Mouse (Mus musculus): ENCODE measurements at regions not wholly inside any gene's neighbourhood (a gene's known extent, or its start where the extent isn't known, plus 50 kb on each side); places are given as distances from the start of the nearest gene placed in this dataset.
A peak's percentile ranks its signal among the peaks of the same experiment; 100 is the strongest.

DNA sequence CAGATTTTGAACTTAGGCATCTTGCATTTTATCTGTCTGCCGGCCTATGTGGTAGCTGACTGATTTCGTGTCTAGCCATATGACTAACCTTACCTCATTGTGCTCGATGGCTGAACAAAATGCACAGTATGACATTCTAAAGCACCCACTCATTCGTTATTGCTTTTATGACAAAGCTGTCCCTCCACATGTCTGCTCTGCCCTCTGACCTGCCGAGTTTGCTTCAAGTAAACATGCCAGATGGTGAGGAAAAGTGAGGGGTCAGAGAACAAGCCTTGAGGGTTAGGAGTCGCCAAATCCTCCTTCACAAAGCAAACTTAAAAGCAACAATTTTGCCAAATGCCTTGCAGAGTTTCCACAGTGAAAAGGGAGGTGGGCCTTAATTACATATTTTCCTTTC, 196.0 kb upstream of the Elavl2 start:
- no peaks in the 10 kb centered on the region for H3K36me3 ChIP-seq (ENCODE audit: control insufficient read depth, insufficient read depth, low read length)
- no peak overlapping the region for H3K4me3 ChIP-seq (ENCODE audit: low read length)
- H3K9ac ChIP-seq (ENCODE audit: low read depth, low read length), result no peak overlapping the region
- H3K27ac ChIP-seq (ENCODE audit: low read length), result no peak overlapping the region
- H3K4me2 ChIP-seq (ENCODE audit: low read depth, low read length), result no peak overlapping the region
- no peaks in the 10 kb centered on the region for H3K27me3 ChIP-seq (replicated peaks; ENCODE audit: control insufficient read depth, insufficient read depth, low read length)
- no peaks in the 10 kb centered on the region for H3K9me3 ChIP-seq (ENCODE audit: control insufficient read depth, low read length)
- H3K4me1 ChIP-seq (ENCODE audit: control insufficient read depth, insufficient read depth, low read length), result no peaks in the 10 kb centered on the region
- no peak for ATAC-seq
- WGBS, result 46% methylated on average over 6 of the region's 6 CpGs

DNA sequence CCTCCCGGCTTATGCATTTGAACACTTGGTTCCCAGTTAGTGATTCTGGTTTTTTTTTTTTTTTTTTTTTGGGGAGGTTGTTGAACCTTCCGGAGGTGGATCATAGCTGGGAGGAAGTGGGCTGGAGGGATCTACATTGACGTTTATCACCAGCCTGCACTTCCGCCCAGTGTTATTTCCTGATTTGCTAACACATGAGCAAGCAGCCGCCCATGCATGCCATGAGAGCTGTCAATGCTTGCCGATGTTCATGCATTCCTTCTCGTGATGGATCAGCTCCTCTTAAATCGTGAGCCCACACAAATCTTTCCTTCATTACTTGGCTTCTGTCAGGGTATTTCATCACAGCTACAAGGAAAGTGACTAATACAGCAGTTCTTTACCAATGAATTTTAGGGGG, 195.2 kb upstream of the Elavl2 start:
- Histone ChIP-seq H3K27me3 (replicated peaks; ENCODE audit: control insufficient read depth, insufficient read depth, low read length) (no peaks in the 10 kb centered on the region), H3K36me3 (ENCODE audit: control insufficient read depth, insufficient read depth, low read length) (no peaks in the 10 kb centered on the region), H3K4me3 (ENCODE audit: low read length) (no peak overlapping the region), H3K9ac (ENCODE audit: low read depth, low read length) (no peak overlapping the region), H3K4me2 (ENCODE audit: low read depth, low read length) (no peak overlapping the region), H3K9me3 (ENCODE audit: control insufficient read depth, low read length) (no peaks in the 10 kb centered on the region), H3K4me1 (ENCODE audit: control insufficient read depth, insufficient read depth, low read length) (no peaks in the 10 kb centered on the region), H3K27ac (ENCODE audit: low read length) (no peak overlapping the region)
- WGBS, result 63% methylated on average over 8 of the region's 8 CpGs
- no peak for ATAC-seq

DNA sequence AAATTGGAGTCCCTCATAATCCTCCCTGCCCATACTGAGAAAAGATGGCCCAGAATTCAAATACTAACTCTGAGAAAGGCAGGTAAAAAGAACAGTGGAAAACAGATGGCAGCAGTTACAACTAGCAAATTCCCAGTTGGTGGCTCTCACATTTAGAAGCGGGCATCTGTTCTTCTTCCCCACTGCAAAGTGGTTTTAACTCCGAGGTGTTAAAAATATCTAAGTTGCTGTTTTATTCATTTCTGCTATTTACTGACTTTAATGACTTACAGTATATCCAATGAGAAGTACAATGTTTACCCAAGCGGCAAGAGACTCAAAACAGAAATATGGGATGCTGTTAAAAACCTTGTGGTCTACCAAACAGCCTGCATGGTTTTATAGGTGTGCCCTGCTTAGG, 189.2 kb upstream of the Elavl2 start:
- ATAC-seq, result no peak

DNA sequence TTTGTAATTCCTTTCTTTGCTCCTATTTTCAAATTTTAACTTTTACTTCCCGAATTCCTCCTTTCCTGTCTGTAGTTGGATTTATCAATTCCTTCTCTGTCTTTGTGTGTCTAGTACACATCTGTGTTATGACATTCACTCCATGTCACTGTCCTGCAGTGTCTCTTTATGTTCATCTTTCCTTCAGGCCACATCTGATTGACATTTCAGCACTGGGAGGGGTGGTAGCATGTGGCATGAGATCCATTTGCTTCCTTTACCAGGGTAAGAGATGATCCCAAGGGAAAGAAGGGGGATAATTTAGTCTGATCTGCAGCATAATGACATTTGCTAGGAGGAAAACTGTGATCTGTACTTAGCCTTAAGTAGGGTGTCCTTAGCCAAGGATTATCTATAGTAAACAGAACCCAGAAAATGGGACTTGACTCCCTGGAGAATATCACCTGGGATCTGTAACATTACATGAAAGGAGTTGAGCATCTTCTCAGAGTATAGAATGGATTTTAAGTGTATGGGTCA, 187.0 kb upstream of the Elavl2 start:
- Histone ChIP-seq H3K4me2 (ENCODE audit: low read depth, low read length) (no peak overlapping the region), H3K4me3 (ENCODE audit: low read length) (no peak overlapping the region), H3K36me3 (ENCODE audit: control insufficient read depth, insufficient read depth, low read length) (no peaks in the 10 kb centered on the region), H3K9me3 (ENCODE audit: control insufficient read depth, low read length) (no peaks in the 10 kb centered on the region), H3K4me1 (ENCODE audit: control insufficient read depth, insufficient read depth, low read length) (no peaks in the 10 kb centered on the region), H3K27ac (ENCODE audit: low read length) (no peak overlapping the region), H3K9ac (ENCODE audit: low read depth, low read length) (no peak overlapping the region), H3K27me3 (replicated peaks; ENCODE audit: control insufficient read depth, insufficient read depth, low read length) (no peaks in the 10 kb centered on the region)
- ATAC-seq, result no peak
- WGBS, result 87% methylated on average over 1 of the region's 1 CpGs

More for the DNA sequence above, 189.2 kb upstream of the Elavl2 start:
- Histone ChIP-seq H3K27ac (ENCODE audit: low read length) (no peak overlapping the region), H3K36me3 (ENCODE audit: control insufficient read depth, insufficient read depth, low read length) (no peaks in the 10 kb centered on the region), H3K9me3 (ENCODE audit: control insufficient read depth, low read length) (no peaks in the 10 kb centered on the region), H3K4me1 (ENCODE audit: control insufficient read depth, insufficient read depth, low read length) (no peaks in the 10 kb centered on the region), H3K27me3 (replicated peaks; ENCODE audit: control insufficient read depth, insufficient read depth, low read length) (no peaks in the 10 kb centered on the region), H3K4me2 (ENCODE audit: low read depth, low read length) (no peak overlapping the region), H3K9ac (ENCODE audit: low read depth, low read length) (no peak overlapping the region), H3K4me3 (ENCODE audit: low read length) (no peak overlapping the region)
- 88% methylated on average over 3 of the region's 3 CpGs for WGBS

DNA sequence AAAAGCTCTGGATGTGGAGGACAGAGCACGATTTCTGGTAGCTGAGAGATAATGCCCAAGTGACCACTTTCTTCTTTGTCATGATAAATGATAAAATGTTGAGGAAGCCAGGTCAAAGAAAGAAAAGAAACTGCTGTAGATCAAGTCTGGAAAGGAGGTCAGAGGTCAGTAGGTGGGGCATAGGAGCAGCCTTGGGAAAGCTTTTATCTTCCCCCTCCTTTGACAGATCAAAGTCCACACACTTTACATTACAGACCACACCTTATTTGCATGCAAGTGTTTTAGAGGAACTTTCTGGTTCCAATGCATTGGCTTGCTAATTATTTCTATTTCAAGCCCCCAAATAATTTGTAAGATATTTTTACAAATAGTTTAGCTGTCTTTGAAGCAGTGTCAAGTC, 182.4 kb upstream of the Elavl2 start:
- Histone ChIP-seq H3K27ac (ENCODE audit: low read length) (no peak overlapping the region), H3K4me2 (ENCODE audit: low read depth, low read length) (no peak overlapping the region), H3K9me3 (ENCODE audit: control insufficient read depth, low read length) (no peaks in the 10 kb centered on the region), H3K4me1 (ENCODE audit: control insufficient read depth, insufficient read depth, low read length) (no peaks in the 10 kb centered on the region), H3K27me3 (replicated peaks; ENCODE audit: control insufficient read depth, insufficient read depth, low read length) (no peaks in the 10 kb centered on the region), H3K9ac (ENCODE audit: low read depth, low read length) (no peak overlapping the region), H3K4me3 (ENCODE audit: low read length) (no peak overlapping the region), H3K36me3 (ENCODE audit: control insufficient read depth, insufficient read depth, low read length) (no peaks in the 10 kb centered on the region)
- WGBS, result 68% methylated on average over 1 of the region's 1 CpGs
- ATAC-seq, result peak; percentile 76

DNA sequence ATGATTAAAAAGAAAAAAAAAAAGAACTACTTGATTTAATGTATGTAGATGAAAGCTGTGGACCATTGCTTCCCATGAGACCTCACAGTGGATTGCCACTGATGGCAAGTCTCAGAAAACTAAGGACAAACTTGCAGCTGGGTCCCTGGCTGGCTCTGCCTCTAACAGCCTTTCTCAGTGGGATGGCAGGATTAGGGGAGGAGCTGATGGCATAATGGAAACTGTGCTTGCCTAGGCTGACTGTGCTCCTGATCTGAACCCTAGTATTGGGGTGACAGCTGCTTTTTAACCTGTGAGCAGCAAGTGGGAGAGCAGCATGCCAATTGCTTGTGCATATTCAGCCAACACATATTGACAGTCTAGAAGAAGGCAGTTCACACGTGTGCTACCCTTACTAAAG, 156.9 kb upstream of the Elavl2 start:
- H3K4me1 ChIP-seq (ENCODE audit: control insufficient read depth, insufficient read depth, low read length), result no peaks in the 10 kb centered on the region

DNA sequence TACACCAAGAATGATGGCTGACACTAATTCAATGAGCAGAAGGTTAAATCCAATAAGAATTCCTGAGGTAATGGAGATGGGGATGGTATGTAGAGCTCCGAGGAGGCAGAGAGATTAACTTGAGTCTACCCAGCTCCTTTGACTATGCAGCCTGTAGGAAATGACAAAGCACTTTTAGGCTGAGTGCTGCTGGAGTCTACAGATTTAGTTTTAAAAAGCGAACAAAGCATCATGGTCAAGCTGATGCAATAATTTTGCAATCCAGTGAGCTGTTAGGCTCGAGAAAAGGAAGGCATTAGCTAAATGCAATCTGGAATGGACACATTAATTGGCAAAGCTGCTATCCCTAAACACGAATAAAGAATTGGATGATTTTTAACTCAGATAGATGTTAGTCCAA, 156.4 kb upstream of the Elavl2 start:
- Histone ChIP-seq H3K27me3 (replicated peaks; ENCODE audit: control insufficient read depth, insufficient read depth, low read length) (no peaks in the 10 kb centered on the region), H3K4me3 (ENCODE audit: low read length) (no peak overlapping the region), H3K9me3 (ENCODE audit: control insufficient read depth, low read length) (no peaks in the 10 kb centered on the region), H3K36me3 (ENCODE audit: control insufficient read depth, insufficient read depth, low read length) (no peaks in the 10 kb centered on the region), H3K4me2 (ENCODE audit: low read depth, low read length) (no peak overlapping the region), H3K9ac (ENCODE audit: low read depth, low read length) (no peak overlapping the region), H3K27ac (ENCODE audit: low read length) (no peak overlapping the region), H3K4me1 (ENCODE audit: control insufficient read depth, insufficient read depth, low read length) (no peaks in the 10 kb centered on the region)
- no peak for ATAC-seq
- 52% methylated on average over 4 of the region's 4 CpGs for WGBS

More for the DNA sequence above, 156.9 kb upstream of the Elavl2 start:
- Histone ChIP-seq H3K4me3 (ENCODE audit: low read length) (no peak overlapping the region), H3K36me3 (ENCODE audit: control insufficient read depth, insufficient read depth, low read length) (no peaks in the 10 kb centered on the region), H3K4me2 (ENCODE audit: low read depth, low read length) (no peak overlapping the region), H3K27me3 (replicated peaks; ENCODE audit: control insufficient read depth, insufficient read depth, low read length) (no peaks in the 10 kb centered on the region), H3K9me3 (ENCODE audit: control insufficient read depth, low read length) (no peaks in the 10 kb centered on the region), H3K27ac (ENCODE audit: low read length) (no peak overlapping the region), H3K9ac (ENCODE audit: low read depth, low read length) (no peak overlapping the region)
- no peak for ATAC-seq
- WGBS, result 33% methylated on average over 1 of the region's 1 CpGs

DNA sequence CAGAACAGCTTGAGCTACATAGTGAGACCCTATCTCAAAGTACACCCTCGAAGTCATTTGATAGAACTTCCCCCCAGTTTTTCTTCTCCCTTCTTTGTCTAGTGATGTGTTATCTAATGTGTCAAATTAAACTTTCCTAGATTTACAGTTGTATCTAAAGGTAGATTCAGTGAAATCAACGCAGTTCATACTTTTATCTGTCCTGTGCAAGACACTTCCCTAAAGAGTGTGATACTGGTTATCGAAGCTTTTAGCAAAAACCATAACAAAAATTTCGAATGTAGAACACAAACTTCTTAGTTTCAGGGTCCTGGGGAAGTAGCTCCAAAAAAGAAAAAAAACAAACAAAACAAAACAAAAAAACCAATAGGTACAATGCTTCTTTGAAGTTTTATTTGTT, 123.8 kb upstream of the Elavl2 start:
- Histone ChIP-seq H3K36me3 (ENCODE audit: control insufficient read depth, insufficient read depth, low read length) (no peaks in the 10 kb centered on the region), H3K4me2 (ENCODE audit: low read depth, low read length) (no peak overlapping the region), H3K27me3 (replicated peaks; ENCODE audit: control insufficient read depth, insufficient read depth, low read length) (no peaks in the 10 kb centered on the region), H3K9me3 (ENCODE audit: control insufficient read depth, low read length) (no peaks in the 10 kb centered on the region), H3K4me3 (ENCODE audit: low read length) (no peak overlapping the region), H3K27ac (ENCODE audit: low read length) (no peak overlapping the region), H3K4me1 (ENCODE audit: control insufficient read depth, insufficient read depth, low read length) (no peaks in the 10 kb centered on the region), H3K9ac (ENCODE audit: low read depth, low read length) (no peak overlapping the region)
- ATAC-seq, result no peak
- 82% methylated on average over 4 of the region's 4 CpGs for WGBS

DNA sequence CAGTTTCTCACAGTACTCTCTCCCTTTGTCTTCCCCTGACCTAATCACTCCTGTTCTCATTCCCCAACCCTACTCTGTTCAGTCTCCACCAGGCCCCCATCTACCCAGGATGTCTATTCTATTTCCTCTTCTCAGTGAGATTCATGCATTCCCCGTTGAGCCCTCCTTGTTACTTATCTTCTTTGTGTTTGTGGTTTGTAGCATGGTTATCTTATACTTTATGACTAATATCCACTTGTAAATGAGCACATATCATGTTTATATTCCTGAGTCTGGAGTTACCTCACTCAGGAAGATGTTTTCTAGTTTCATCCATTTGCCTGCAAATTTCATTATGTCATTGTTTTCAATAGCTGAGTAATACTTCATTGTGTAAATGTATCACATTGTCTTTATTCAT, 111.0 kb upstream of the Elavl2 start:
- WGBS, result 84% methylated on average over 1 of the region's 1 CpGs
- ATAC-seq, result no peak
- H3K9me3 ChIP-seq (ENCODE audit: control insufficient read depth, low read length), result no peaks in the 10 kb centered on the region

DNA sequence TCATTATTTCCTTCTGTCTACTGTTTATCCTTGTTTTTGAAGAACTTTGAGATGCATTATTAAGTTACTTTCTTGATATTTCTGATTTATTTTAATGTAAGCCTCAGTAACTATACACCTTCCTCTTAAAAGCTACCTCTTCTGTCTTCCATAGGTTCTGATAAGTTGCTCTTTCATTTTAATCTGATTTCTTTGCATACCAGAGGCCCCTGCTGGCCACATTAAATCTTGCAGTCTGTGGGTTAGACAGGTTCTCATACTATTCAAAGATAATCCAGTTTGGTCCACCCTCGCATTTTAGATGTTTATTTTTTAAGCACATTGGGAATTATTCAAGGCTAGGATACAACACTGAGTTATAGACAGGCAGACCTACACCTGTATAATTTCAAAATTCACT, 109.4 kb upstream of the Elavl2 start:
- no peaks in the 10 kb centered on the region for H3K27me3 ChIP-seq (replicated peaks; ENCODE audit: control insufficient read depth, insufficient read depth, low read length)
- no peaks in the 10 kb centered on the region for H3K4me1 ChIP-seq (ENCODE audit: control insufficient read depth, insufficient read depth, low read length)
- no peaks in the 10 kb centered on the region for H3K36me3 ChIP-seq (ENCODE audit: control insufficient read depth, insufficient read depth, low read length)
- no peak overlapping the region for H3K9ac ChIP-seq (ENCODE audit: low read depth, low read length)
- no peak for ATAC-seq
- WGBS, result 67% methylated on average over 1 of the region's 1 CpGs
- no peaks in the 10 kb centered on the region for H3K9me3 ChIP-seq (ENCODE audit: control insufficient read depth, low read length)
- no peak overlapping the region for H3K4me2 ChIP-seq (ENCODE audit: low read depth, low read length)
- no peak overlapping the region for H3K4me3 ChIP-seq (ENCODE audit: low read length)
- no peak overlapping the region for H3K27ac ChIP-seq (ENCODE audit: low read length)

More for the DNA sequence above, 111.0 kb upstream of the Elavl2 start:
- Histone ChIP-seq H3K27me3 (replicated peaks; ENCODE audit: control insufficient read depth, insufficient read depth, low read length) (no peaks in the 10 kb centered on the region), H3K4me2 (ENCODE audit: low read depth, low read length) (no peak overlapping the region), H3K4me1 (ENCODE audit: control insufficient read depth, insufficient read depth, low read length) (no peaks in the 10 kb centered on the region), H3K4me3 (ENCODE audit: low read length) (no peak overlapping the region), H3K9ac (ENCODE audit: low read depth, low read length) (no peak overlapping the region), H3K36me3 (ENCODE audit: control insufficient read depth, insufficient read depth, low read length) (no peaks in the 10 kb centered on the region), H3K27ac (ENCODE audit: low read length) (no peak overlapping the region)

Data from intestine, embryonic 16.5 days (tissue).